Mouse (Mus musculus) brain, embryonic 14.5 days (tissue): ENCODE measurements at regions not wholly inside any gene's neighbourhood (a gene's known extent, or its start where the extent isn't known, plus 50 kb on each side); places are given as distances from the start of the nearest gene placed in this dataset.

Experiments used
- DNase-seq: peaks from one replicate; pipeline ENCODE4 v3.0.0-alpha.2; 2011; ENCODE audit warnings: low read depth
- CTCF ChIP-seq: fragments of 200-500 bp; IDR thresholded peaks from 2 replicates; pipeline ENCODE4 v1.5.1; 2012; ENCODE audit warnings: inconsistent platforms, mild to moderate bottlenecking, moderate library complexity, borderline replicate concordance; ENCODE audit not compliant: insufficient read depth, insufficient read length; ENCODE audit errors: extremely low read depth
- POLR2A ChIP-seq: fragments of 200-500 bp; IDR thresholded peaks from 2 replicates; pipeline ENCODE4 v1.6.1; 2012; ENCODE audit warnings: mild to moderate bottlenecking, inconsistent platforms, borderline replicate concordance; ENCODE audit not compliant: poor library complexity, insufficient read depth, insufficient read length, severe bottlenecking; ENCODE audit errors: extremely low read depth

DNA sequence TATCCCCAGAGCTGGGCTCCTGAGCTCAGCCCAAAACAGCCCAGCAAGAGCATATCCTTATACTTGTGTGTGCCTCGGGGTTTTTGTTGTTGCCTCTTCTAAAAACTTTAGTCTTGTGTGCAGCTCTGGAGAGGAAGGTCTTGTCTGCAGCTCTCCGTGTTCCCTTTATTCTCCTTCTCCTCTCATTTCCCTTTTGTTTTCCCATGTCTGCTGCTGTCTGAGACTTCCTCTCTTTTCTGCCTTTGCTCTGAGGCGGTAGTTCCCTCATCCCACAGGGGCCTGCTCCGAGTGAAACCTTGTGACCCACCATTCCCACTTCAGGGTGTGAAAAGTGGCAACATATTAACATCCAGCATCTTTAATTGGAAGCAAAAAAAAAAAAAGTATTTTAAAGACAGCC, 51.5 kb upstream of the Bach2 start:
- DNase-seq: no peak
- TF ChIP-seq CTCF (no peak), POLR2A (no peak)

DNA sequence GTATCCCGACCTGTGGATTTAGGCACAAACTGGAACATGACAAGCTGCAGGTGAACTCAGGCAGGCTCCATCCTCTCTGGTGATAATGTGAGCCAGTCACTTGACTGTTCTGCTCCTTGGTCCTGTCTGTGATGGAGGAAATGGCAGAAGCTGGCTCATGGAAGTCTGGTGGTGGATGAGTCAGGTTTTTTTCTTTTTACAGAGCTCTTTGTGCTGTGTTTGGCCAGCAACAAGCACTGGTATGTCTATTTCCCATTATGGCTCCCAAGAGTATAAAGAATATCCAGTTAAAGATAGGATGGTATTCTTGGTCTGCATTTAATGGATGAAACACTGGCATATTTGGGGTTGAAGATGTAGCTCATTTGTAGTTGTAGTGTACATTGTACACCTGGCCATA, 50.5 kb upstream of the Bach2 start:
- TF ChIP-seq CTCF (no peak), POLR2A (no peak)
- no peak for DNase-seq

DNA sequence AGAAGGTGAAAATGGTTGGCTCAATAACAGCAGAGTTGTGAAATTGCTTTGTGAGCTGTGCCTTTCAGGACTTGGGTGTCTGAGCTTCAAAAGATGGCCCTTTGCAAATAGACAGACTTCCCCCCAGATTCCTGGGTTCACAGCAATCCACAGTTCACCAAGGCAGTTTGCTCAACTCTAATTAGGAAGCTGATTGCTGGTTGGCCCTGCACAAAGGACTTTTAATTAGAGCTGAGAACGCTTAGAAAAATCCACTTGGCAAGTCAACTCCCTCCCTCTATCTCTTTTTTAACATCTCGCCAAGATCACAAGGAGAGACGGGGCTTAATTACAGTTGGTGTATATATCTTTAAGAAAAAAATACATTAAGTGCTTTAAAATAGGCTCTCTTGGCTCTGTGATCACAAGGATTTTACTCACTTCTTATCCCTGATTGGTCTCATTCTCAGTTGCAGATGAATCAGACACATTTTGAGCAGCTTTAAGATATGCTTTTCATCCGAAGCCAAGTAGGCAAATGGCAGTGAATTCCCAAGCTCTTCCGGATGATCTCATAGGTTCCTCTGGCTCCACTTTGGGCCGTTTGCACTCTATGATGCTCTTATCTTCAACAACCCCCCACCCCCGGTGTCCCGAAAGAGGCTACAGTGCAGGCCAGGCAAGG, 49.7 kb upstream of the Bach2 start:
- TF ChIP-seq CTCF (no peak), POLR2A (no peak)
- DNase-seq: peak; percentile 94
